Mouse (Mus musculus): ENCODE measurements around the gene Gm36028. TPM values are rescaled to one million over a fixed set of nuclear protein-coding genes. Genes with fewer than 3 reads are reported as not detected.

Gene Gm36028
- polyA plus RNA-seq, 1 experiment: 0.08 TPM

- Histone ChIP-seq H3K4me2 (ENCODE audit: low read depth) (no peak overlapping the region), H3K4me3 (no peak overlapping the region), H3K36me3 (ENCODE audit: control insufficient read depth, insufficient read depth) (no peaks in the 10 kb centered on the region), H3ac (ENCODE audit: control insufficient read depth, insufficient read length) (no peak overlapping the region), H3K79me2 (ENCODE audit: control insufficient read depth, insufficient read depth) (no peaks in the 10 kb centered on the region), H3K27me3 (ENCODE audit: control insufficient read depth, insufficient read depth, insufficient read length) (no peaks in the 10 kb centered on the region)
- TF ChIP-seq POLR2A (IDR thresholded peaks at IDR 0.05; ENCODE audit: insufficient read length, low read depth): no peak
- TF ChIP-seq MAX (IDR thresholded peaks at IDR 0.05; ENCODE audit: low read depth): no peak
- no peak for TF ChIP-seq TCF12 (IDR thresholded peaks at IDR 0.05; ENCODE audit: insufficient read depth, poor library complexity, severe bottlenecking)
- TF ChIP-seq MYOD1 (IDR thresholded peaks at IDR 0.05; ENCODE audit: control insufficient read depth in 1 of 3, insufficient read length in 2 of 3, low read depth in 2 of 3): no peak
- no peak for TF ChIP-seq REST (IDR thresholded peaks at IDR 0.05; ENCODE audit: insufficient read depth, insufficient read length)
These were observed 33.0 kb upstream of the Gm36028 start for GRCm38 (mm10) chr16:37893942-37894341.

- no peak for TF ChIP-seq MAX (IDR thresholded peaks at IDR 0.05; ENCODE audit: low read depth)
- TF ChIP-seq CEBPB (IDR thresholded peaks at IDR 0.05; ENCODE audit: insufficient read depth, poor library complexity, severe bottlenecking): no peak
- Histone ChIP-seq H3K4me3 (no peak overlapping the region), H3ac (ENCODE audit: control insufficient read depth, insufficient read length) (no peak overlapping the region), H3K36me3 (ENCODE audit: control insufficient read depth, insufficient read depth) (no peaks in the 10 kb centered on the region), H3K4me2 (ENCODE audit: low read depth) (no peak overlapping the region), H3K27me3 (ENCODE audit: control insufficient read depth, insufficient read depth, insufficient read length) (no peaks in the 10 kb centered on the region), H3K79me2 (ENCODE audit: control insufficient read depth, insufficient read depth) (no peaks in the 10 kb centered on the region)
These were observed 32.4 kb upstream of the Gm36028 start for GRCm38 (mm10) chr16:37893381-37893780.

GRCm38 (mm10) chr16:37892667-37893066 lies 31.7 kb upstream of the Gm36028 start:
- Histone ChIP-seq H3K27me3 (ENCODE audit: control insufficient read depth, insufficient read depth, insufficient read length) (no peaks in the 10 kb centered on the region), H3K4me3 (no peak overlapping the region), H3ac (ENCODE audit: control insufficient read depth, insufficient read length) (no peak overlapping the region), H3K79me2 (ENCODE audit: control insufficient read depth, insufficient read depth) (no peaks in the 10 kb centered on the region), H3K4me2 (ENCODE audit: low read depth) (no peak overlapping the region), H3K36me3 (ENCODE audit: control insufficient read depth, insufficient read depth) (no peaks in the 10 kb centered on the region)
- TF ChIP-seq SRF (IDR thresholded peaks at IDR 0.05; ENCODE audit: control insufficient read depth, insufficient read length, low read depth) (no peak), MYOD1 (IDR thresholded peaks at IDR 0.05; ENCODE audit: control insufficient read depth in 1 of 3, insufficient read length in 2 of 3, low read depth in 2 of 3) (no peak), E2F4 (IDR thresholded peaks at IDR 0.05; ENCODE audit: insufficient read depth) (no peak), USF1 (IDR thresholded peaks at IDR 0.05; ENCODE audit: low read depth) (no peak), TCF12 (IDR thresholded peaks at IDR 0.05; ENCODE audit: insufficient read depth, poor library complexity, severe bottlenecking) (no peak), MAX (IDR thresholded peaks at IDR 0.05; ENCODE audit: low read depth) (no peak), POLR2A (IDR thresholded peaks at IDR 0.05; ENCODE audit: insufficient read length, low read depth) (no peak), TCF3 (IDR thresholded peaks at IDR 0.05; ENCODE audit: insufficient read length, low read depth) (no peak), CEBPB (IDR thresholded peaks at IDR 0.05; ENCODE audit: insufficient read depth, poor library complexity, severe bottlenecking) (no peak), REST (IDR thresholded peaks at IDR 0.05; ENCODE audit: insufficient read depth, insufficient read length) (no peak), MYOG (IDR thresholded peaks at IDR 0.05; ENCODE audit: control insufficient read depth in 1 of 3, insufficient read depth in 1 of 3, insufficient read length in 2 of 3, low read depth in 2 of 3) (no peak), POLR2AphosphoS2 (IDR thresholded peaks at IDR 0.05; ENCODE audit: insufficient read length, low read depth) (no peak)

- H3K27me3 ChIP-seq (ENCODE audit: control insufficient read depth, insufficient read depth, insufficient read length): no peaks in the 10 kb centered on the region
- H3K79me2 ChIP-seq (ENCODE audit: control insufficient read depth, insufficient read depth): peaks cover 4% of the 10 kb centered on the region
- H3K4me3 ChIP-seq: no peak overlapping the region
- no peak for TF ChIP-seq POLR2A (IDR thresholded peaks at IDR 0.05; ENCODE audit: insufficient read length, low read depth)
- H3K4me2 ChIP-seq (ENCODE audit: low read depth): no peak overlapping the region
- no peak overlapping the region for H3ac ChIP-seq (ENCODE audit: control insufficient read depth, insufficient read length)
- peaks cover 4% of the 10 kb centered on the region for H3K36me3 ChIP-seq (ENCODE audit: control insufficient read depth, insufficient read depth)
These were observed 28.0 kb upstream of the Gm36028 start for GRCm38 (mm10) chr16:37888986-37889385.

- no peak overlapping the region for H3K4me3 ChIP-seq
- TF ChIP-seq TCF3 (IDR thresholded peaks at IDR 0.05; ENCODE audit: insufficient read length, low read depth): no peak
- TF ChIP-seq POLR2A (IDR thresholded peaks at IDR 0.05; ENCODE audit: insufficient read length, low read depth): no peak
- no peak for TF ChIP-seq MAX (IDR thresholded peaks at IDR 0.05; ENCODE audit: low read depth)
- TF ChIP-seq MYOD1 (IDR thresholded peaks at IDR 0.05; ENCODE audit: control insufficient read depth in 1 of 3, insufficient read length in 2 of 3, low read depth in 2 of 3): no peak
- no peak for TF ChIP-seq TCF12 (IDR thresholded peaks at IDR 0.05; ENCODE audit: insufficient read depth, poor library complexity, severe bottlenecking)
- no peak for TF ChIP-seq REST (IDR thresholded peaks at IDR 0.05; ENCODE audit: insufficient read depth, insufficient read length)
- no peak for TF ChIP-seq POLR2AphosphoS2 (IDR thresholded peaks at IDR 0.05; ENCODE audit: insufficient read length, low read depth)
- TF ChIP-seq CEBPB (IDR thresholded peaks at IDR 0.05; ENCODE audit: insufficient read depth, poor library complexity, severe bottlenecking): no peak
- no peak for TF ChIP-seq E2F4 (IDR thresholded peaks at IDR 0.05; ENCODE audit: insufficient read depth)
- no peak for TF ChIP-seq MYOG (IDR thresholded peaks at IDR 0.05; ENCODE audit: control insufficient read depth in 1 of 3, insufficient read depth in 1 of 3, insufficient read length in 2 of 3, low read depth in 2 of 3)
- no peak for TF ChIP-seq SRF (IDR thresholded peaks at IDR 0.05; ENCODE audit: control insufficient read depth, insufficient read length, low read depth)
- TF ChIP-seq USF1 (IDR thresholded peaks at IDR 0.05; ENCODE audit: low read depth): no peak
- H3K79me2 ChIP-seq (ENCODE audit: control insufficient read depth, insufficient read depth): peaks cover 57% of the 10 kb centered on the region
- no peak overlapping the region for H3K4me2 ChIP-seq (ENCODE audit: low read depth)
- H3K27me3 ChIP-seq (ENCODE audit: control insufficient read depth, insufficient read depth, insufficient read length): no peaks in the 10 kb centered on the region
- peaks cover 64% of the 10 kb centered on the region for H3K36me3 ChIP-seq (ENCODE audit: control insufficient read depth, insufficient read depth)
- H3ac ChIP-seq (ENCODE audit: control insufficient read depth, insufficient read length): no peak overlapping the region
These were observed 20.2 kb upstream of the Gm36028 start for GRCm38 (mm10) chr16:37881168-37881567.
